Mouse (Mus musculus): ENCODE data around the gene U2af1l4. TPM values are rescaled to one million over a fixed set of nuclear protein-coding genes. Genes with fewer than 3 reads are reported as not detected.

The U2af1l4 gene
- polyA plus RNA-seq, 1 experiment from 2014 or later, result 115 TPM

Small RNA genes within 50 kb of the gene (microRNA-seq; reads per million reads assigned to microRNA genes)
- 2.5 reads per million for gene Gm38670
- gene Mir3569, result not detected

Other genes with a start within 250 kb of the U2af1l4 start
- gene Syne4, start 248.5 kb upstream of the U2af1l4 start, polyA plus RNA-seq (2014; fragmentation: Nextera tagmentation; extraction: Ambion mirVana), result 8.1 and 13.0 TPM in 2 replicates
- gene E130208F15Rik, start 241.6 kb upstream of the U2af1l4 start, polyA plus RNA-seq (2014; fragmentation: Nextera tagmentation; extraction: Ambion mirVana), result not detected in 2 replicates
- gene Sdhaf1, start 239.4 kb upstream of the U2af1l4 start, polyA plus RNA-seq (2014; fragmentation: Nextera tagmentation; extraction: Ambion mirVana), result 17.9 and 18.7 TPM in 2 replicates
- 0.86 and 1.3 TPM in 2 replicates for gene Lrfn3, start 200.5 kb upstream of the U2af1l4 start, polyA plus RNA-seq (2014; fragmentation: Nextera tagmentation; extraction: Ambion mirVana)
- 37.1 and 44.5 TPM in 2 replicates for gene Tyrobp, start 149.5 kb upstream of the U2af1l4 start, polyA plus RNA-seq (2014; fragmentation: Nextera tagmentation; extraction: Ambion mirVana)
- 0.54 and 0.89 TPM in 2 replicates for gene Hcst, start 143.4 kb upstream of the U2af1l4 start, polyA plus RNA-seq (2014; fragmentation: Nextera tagmentation; extraction: Ambion mirVana)
- gene Nfkbid, start 141.6 kb upstream of the U2af1l4 start, polyA plus RNA-seq (2014; fragmentation: Nextera tagmentation; extraction: Ambion mirVana), result 1.00 and 1.1 TPM in 2 replicates
- 14.7 and 21.2 TPM in 2 replicates for gene Aplp1, start 117.8 kb upstream of the U2af1l4 start, polyA plus RNA-seq (2014; fragmentation: Nextera tagmentation; extraction: Ambion mirVana)
- 0.05 and 0.26 TPM in 2 replicates for gene Kirrel2, start 105.6 kb upstream of the U2af1l4 start, polyA plus RNA-seq (2014; fragmentation: Nextera tagmentation; extraction: Ambion mirVana)
- 0.08 and 0.14 TPM in 2 replicates for gene Nphs1, start 105.0 kb upstream of the U2af1l4 start, polyA plus RNA-seq (2014; fragmentation: Nextera tagmentation; extraction: Ambion mirVana)
- gene Prodh2, start 69.7 kb upstream of the U2af1l4 start, polyA plus RNA-seq (2014; fragmentation: Nextera tagmentation; extraction: Ambion mirVana), result not detected in 2 replicates
- 7.2 and 9.0 TPM in 2 replicates for gene Arhgap33, start 28.2 kb upstream of the U2af1l4 start, polyA plus RNA-seq (2014; fragmentation: Nextera tagmentation; extraction: Ambion mirVana)
- 141 and 155 TPM in 2 replicates for gene Hspb6, start 11.1 kb upstream of the U2af1l4 start, polyA plus RNA-seq (2014; fragmentation: Nextera tagmentation; extraction: Ambion mirVana)
- gene Proser3, start 11.0 kb upstream of the U2af1l4 start, polyA plus RNA-seq (2014; fragmentation: Nextera tagmentation; extraction: Ambion mirVana), result 11.0 and 11.6 TPM in 2 replicates
- 27.4 and 31.3 TPM in 2 replicates for gene Lin37, start 3.5 kb upstream of the U2af1l4 start, polyA plus RNA-seq (2014; fragmentation: Nextera tagmentation; extraction: Ambion mirVana)
- 5.0 and 5.3 TPM in 2 replicates for gene Gm49396, start within 50 bp of the U2af1l4 start, polyA plus RNA-seq (2014; fragmentation: Nextera tagmentation; extraction: Ambion mirVana)
- gene Psenen, start 326 bp downstream of the U2af1l4 start, polyA plus RNA-seq (2014; fragmentation: Nextera tagmentation; extraction: Ambion mirVana), result 101 and 107 TPM in 2 replicates
- gene Igflr1, start 2.1 kb downstream of the U2af1l4 start, polyA plus RNA-seq (2014; fragmentation: Nextera tagmentation; extraction: Ambion mirVana), result 2.4 and 2.7 TPM in 2 replicates
- 8.0 and 9.7 TPM in 2 replicates for gene Kmt2b, start 25.4 kb downstream of the U2af1l4 start, polyA plus RNA-seq (2014; fragmentation: Nextera tagmentation; extraction: Ambion mirVana)
- 0.11 and 0.19 TPM in 2 replicates for gene Zbtb32, start 35.6 kb downstream of the U2af1l4 start, polyA plus RNA-seq (2014; fragmentation: Nextera tagmentation; extraction: Ambion mirVana)
- 0.32 TPM in 1 of 2 replicates, not detected in the other for gene Upk1a, start 49.5 kb downstream of the U2af1l4 start, polyA plus RNA-seq (2014; fragmentation: Nextera tagmentation; extraction: Ambion mirVana)
- gene Cox6b1, start 62.9 kb downstream of the U2af1l4 start, polyA plus RNA-seq (2014; fragmentation: Nextera tagmentation; extraction: Ambion mirVana), result 2,519 and 2,589 TPM in 2 replicates
- 0.19 TPM in 1 of 2 replicates, not detected in the other for gene Etv2, start 72.6 kb downstream of the U2af1l4 start, polyA plus RNA-seq (2014; fragmentation: Nextera tagmentation; extraction: Ambion mirVana)
- 72.5 and 75.5 TPM in 2 replicates for gene Rbm42, start 87.0 kb downstream of the U2af1l4 start, polyA plus RNA-seq (2014; fragmentation: Nextera tagmentation; extraction: Ambion mirVana)
- gene Haus5, start 101.7 kb downstream of the U2af1l4 start, polyA plus RNA-seq (2014; fragmentation: Nextera tagmentation; extraction: Ambion mirVana), result 26.1 and 27.6 TPM in 2 replicates
- not detected in 2 replicates for gene Pmis2, start 108.3 kb downstream of the U2af1l4 start, polyA plus RNA-seq (2014; fragmentation: Nextera tagmentation; extraction: Ambion mirVana)
- 1.3 and 2.8 TPM in 2 replicates for gene 2200002J24Rik, start 135.6 kb downstream of the U2af1l4 start, polyA plus RNA-seq (2014; fragmentation: Nextera tagmentation; extraction: Ambion mirVana)
- gene Atp4a, start 148.9 kb downstream of the U2af1l4 start, polyA plus RNA-seq (2014; fragmentation: Nextera tagmentation; extraction: Ambion mirVana), result 0.22 and 0.42 TPM in 2 replicates
- gene Tmem147, start 166.2 kb downstream of the U2af1l4 start, polyA plus RNA-seq (2014; fragmentation: Nextera tagmentation; extraction: Ambion mirVana), result 205 and 215 TPM in 2 replicates
- gene Gapdhs, start 180.4 kb downstream of the U2af1l4 start, polyA plus RNA-seq (2014; fragmentation: Nextera tagmentation; extraction: Ambion mirVana), result 0.43 and 0.44 TPM in 2 replicates
- 0.57 and 0.84 TPM in 2 replicates for gene Sbsn, start 188.2 kb downstream of the U2af1l4 start, polyA plus RNA-seq (2014; fragmentation: Nextera tagmentation; extraction: Ambion mirVana)
- gene Dmkn, start 200.5 kb downstream of the U2af1l4 start, polyA plus RNA-seq (2014; fragmentation: Nextera tagmentation; extraction: Ambion mirVana), result 0.81 and 1.5 TPM in 2 replicates
- 1.1 TPM in 1 of 2 replicates, not detected in the other for gene Krtdap, start 224.6 kb downstream of the U2af1l4 start, polyA plus RNA-seq (2014; fragmentation: Nextera tagmentation; extraction: Ambion mirVana)